ENCODE assay signal across 34 mouse cellular contexts in the genomic region with DNA sequence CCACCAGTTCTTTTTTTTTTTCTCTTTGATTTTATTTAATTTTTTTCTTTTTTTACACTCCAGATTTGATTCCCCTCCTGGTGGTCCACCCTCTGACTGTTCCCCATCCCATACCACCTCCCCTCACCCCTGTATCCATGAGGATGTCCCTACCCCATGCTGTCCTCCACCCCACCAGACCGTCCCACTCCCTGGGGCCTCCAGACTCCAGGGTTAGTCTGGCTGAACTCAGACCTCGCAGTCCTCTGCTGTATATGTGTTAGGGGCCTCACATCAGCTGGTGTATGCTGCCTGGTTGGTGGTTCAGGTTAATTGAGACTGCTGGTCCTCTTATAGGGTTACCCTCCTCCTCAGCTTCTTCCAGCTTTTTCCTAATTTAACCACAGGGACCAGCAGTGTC.
"Had no signal": no experiment of that assay in that cellular context is flagged by ENCODE, and none has a peak within 500 bp of the region (broad histone marks: within the 10 kb centered on the region; RNA-seq: fewer than 3 reads in every experiment).

No protein-coding gene starts in this region.

- H3K4me1 ChIP-seq: hindbrain, embryonic 10.5 days; hindbrain, embryonic 12.5 days; hindbrain, embryonic 15.5 days; intestine, embryonic 15.5 days; kidney, embryonic 15.5 days had no signal

- DNase-seq: heart, postnatal 10 days; heart, postnatal 14 days; heart, postnatal 36 days; heart, postnatal 4 days; kidney, adult 11 months; kidney, adult 18-20 months; kidney, adult 2 months; kidney, adult 8-10 months; kidney, adult 9 months; kidney, postnatal 10 days; kidney, postnatal 14 days; kidney, postnatal 25 days; kidney, postnatal 36 days; kidney, postnatal 4 days; layer of hippocampus, adult 9-11 months; layer of hippocampus, postnatal 36 days had no signal

- H3K36me3 ChIP-seq: heart, embryonic 13.5 days; heart, embryonic 15.5 days; hindbrain, embryonic 10.5 days; hindbrain, embryonic 12.5 days; hindbrain, embryonic 13.5 days; hindbrain, embryonic 15.5 days; intestine, embryonic 15.5 days; kidney, embryonic 15.5 days had no signal

- H3K4me3 ChIP-seq: heart, embryonic 13.5 days; heart, embryonic 15.5 days; hindbrain, embryonic 10.5 days; hindbrain, embryonic 12.5 days; hindbrain, embryonic 13.5 days; hindbrain, embryonic 15.5 days; intestine, embryonic 15.5 days; kidney, embryonic 15.5 days; layer of hippocampus, adult 2 months; left cerebral cortex, adult 2 months had no signal

- H3K27ac ChIP-seq: heart, embryonic 13.5 days; heart, embryonic 15.5 days; hindbrain, embryonic 10.5 days; hindbrain, embryonic 12.5 days; hindbrain, embryonic 13.5 days; hindbrain, embryonic 14.5 days; hindbrain, embryonic 15.5 days; hindbrain, postnatal 0 days; intestine, embryonic 15.5 days; kidney, embryonic 15.5 days; kidney, postnatal 0 days; layer of hippocampus, adult 2 months; left cerebral cortex, adult 2 months had no signal

- ATAC-seq: hindbrain, embryonic 16.5 days; hindbrain, postnatal 0 days; inflammation-experienced regulatory T-cells, adult 6 months; intestine, embryonic 15.5 days; intestine, embryonic 16.5 days; intestine, postnatal 0 days had no signal

- H3K27me3 ChIP-seq: heart, embryonic 13.5 days; heart, embryonic 15.5 days; hindbrain, embryonic 12.5 days; hindbrain, embryonic 13.5 days; hindbrain, embryonic 15.5 days; intestine, embryonic 15.5 days; kidney, embryonic 15.5 days had no signal

- H3K9ac ChIP-seq: heart, embryonic 13.5 days; heart, embryonic 15.5 days; hindbrain, embryonic 12.5 days; hindbrain, embryonic 13.5 days; hindbrain, embryonic 14.5 days; hindbrain, embryonic 15.5 days; intestine, embryonic 15.5 days; kidney, embryonic 15.5 days had no signal

- H3K4me2 ChIP-seq: heart, embryonic 11.5 days; heart, embryonic 13.5 days; heart, embryonic 15.5 days; hindbrain, embryonic 12.5 days; hindbrain, embryonic 13.5 days; hindbrain, embryonic 14.5 days; hindbrain, embryonic 15.5 days; intestine, embryonic 15.5 days; kidney, embryonic 15.5 days had no signal

- H3K9me3 ChIP-seq: heart, embryonic 13.5 days; heart, embryonic 15.5 days; hindbrain, embryonic 10.5 days; hindbrain, embryonic 12.5 days; hindbrain, embryonic 13.5 days; hindbrain, embryonic 15.5 days; intestine, embryonic 15.5 days; kidney, embryonic 15.5 days had no signal
